Mouse (Mus musculus): ENCODE results near the gene Sgip1. TPM values are rescaled to one million over a fixed set of nuclear protein-coding genes. Genes with fewer than 3 reads are reported as not detected.
A peak's percentile ranks its signal among the peaks of the same experiment; 100 is the strongest.

The Sgip1 gene
- polyA plus RNA-seq, 1 experiment from 2014 or later = 10.9 TPM

DNA sequence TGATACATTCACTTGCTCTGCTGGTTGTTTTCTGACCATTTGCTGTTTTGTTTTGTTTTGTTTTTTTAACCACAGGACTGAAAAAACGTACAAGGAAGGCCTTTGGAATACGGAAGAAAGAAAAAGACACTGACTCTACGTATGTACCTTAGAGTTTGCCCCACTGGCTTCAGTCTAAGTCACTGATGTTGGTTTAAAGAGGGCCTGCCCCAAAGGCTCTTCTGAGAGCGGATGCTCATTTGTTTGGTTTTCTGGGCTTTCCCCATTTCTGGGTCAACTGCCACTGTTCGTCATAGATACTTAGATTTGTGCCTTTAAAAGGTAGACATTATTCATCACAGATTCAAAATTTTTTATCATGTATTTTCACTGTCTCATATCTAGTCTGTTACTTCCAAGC is 111.7 kb downstream of the Sgip1 start:
- Histone ChIP-seq H3K4me3 (ENCODE audit: low read depth, low read length) (no peak overlapping the region), H3K27ac (replicated peaks; ENCODE audit: low read depth, low read length) (no peak overlapping the region), H3K9me3 (replicated peaks; ENCODE audit: control insufficient read depth, low read length) (no peaks in the 10 kb centered on the region), H3K4me2 (ENCODE audit: low read depth, low read length) (no peak overlapping the region), H3K27me3 (ENCODE audit: control insufficient read depth, insufficient read depth, low read length) (no peaks in the 10 kb centered on the region), H3K9ac (replicated peaks; ENCODE audit: low read length) (no peak overlapping the region), H3K4me1 (ENCODE audit: control insufficient read depth, insufficient read depth, low read length) (no peaks in the 10 kb centered on the region), H3K36me3 (replicated peaks; ENCODE audit: control insufficient read depth, insufficient read depth, low read depth, low read length) (no peaks in the 10 kb centered on the region)
- no peak for ATAC-seq (replicated peaks; ENCODE audit: insufficient number of reproducible peaks, low FRiP score, low TSS enrichment, low read depth)
- no peak for DNase-seq (ENCODE audit: low spot score)
- WGBS = 84% methylated on average over 5 of the region's 5 CpGs

DNA sequence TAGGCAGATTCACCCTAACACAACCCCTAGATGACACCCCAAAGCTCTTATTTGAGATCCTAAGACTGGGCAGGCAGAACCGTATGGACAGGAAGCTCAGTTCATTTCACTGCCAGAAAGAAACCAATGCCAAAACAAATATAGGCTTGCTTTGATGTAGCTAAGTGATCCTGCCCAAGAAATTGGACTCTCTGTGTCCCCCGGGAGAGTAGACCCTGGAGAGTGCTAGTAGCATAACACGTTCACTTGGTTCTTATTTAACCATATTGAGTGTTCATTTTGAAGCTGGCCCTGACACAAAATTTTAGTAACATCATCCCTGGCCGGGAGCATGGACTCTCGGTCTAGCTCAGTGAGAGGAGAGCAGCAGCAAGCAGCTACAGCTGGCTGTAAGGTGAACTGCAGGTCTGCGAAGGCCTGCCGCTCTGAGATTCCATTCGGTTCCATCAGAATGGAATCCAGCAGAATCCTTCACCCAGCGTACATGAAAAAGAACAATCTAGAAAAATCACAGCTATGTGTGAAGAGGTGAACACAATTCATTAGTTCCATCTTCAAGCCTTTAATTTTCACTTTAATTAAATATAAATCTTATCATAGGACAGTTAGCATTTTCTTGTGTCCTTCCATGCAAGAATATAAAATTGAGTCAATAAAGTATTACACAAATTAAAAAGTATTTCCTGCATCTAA is 112.4 kb downstream of the Sgip1 start:
- no peaks in the 10 kb centered on the region for H3K27me3 ChIP-seq (ENCODE audit: control insufficient read depth, insufficient read depth, low read length)
- no peak for ATAC-seq (replicated peaks; ENCODE audit: insufficient number of reproducible peaks, low FRiP score, low TSS enrichment, low read depth)
- H3K4me1 ChIP-seq (ENCODE audit: control insufficient read depth, insufficient read depth, low read length) = no peaks in the 10 kb centered on the region
- 58% methylated on average over 9 of the region's 9 CpGs for WGBS
- H3K4me2 ChIP-seq (ENCODE audit: low read depth, low read length) = no peak overlapping the region
- no peaks in the 10 kb centered on the region for H3K36me3 ChIP-seq (replicated peaks; ENCODE audit: control insufficient read depth, insufficient read depth, low read depth, low read length)
- DNase-seq (ENCODE audit: low spot score) = peak; percentile 17
- no peak overlapping the region for H3K4me3 ChIP-seq (ENCODE audit: low read depth, low read length)
- H3K9ac ChIP-seq (replicated peaks; ENCODE audit: low read length) = no peak overlapping the region
- no peak overlapping the region for H3K27ac ChIP-seq (replicated peaks; ENCODE audit: low read depth, low read length)
- H3K9me3 ChIP-seq (replicated peaks; ENCODE audit: control insufficient read depth, low read length) = no peaks in the 10 kb centered on the region

DNA sequence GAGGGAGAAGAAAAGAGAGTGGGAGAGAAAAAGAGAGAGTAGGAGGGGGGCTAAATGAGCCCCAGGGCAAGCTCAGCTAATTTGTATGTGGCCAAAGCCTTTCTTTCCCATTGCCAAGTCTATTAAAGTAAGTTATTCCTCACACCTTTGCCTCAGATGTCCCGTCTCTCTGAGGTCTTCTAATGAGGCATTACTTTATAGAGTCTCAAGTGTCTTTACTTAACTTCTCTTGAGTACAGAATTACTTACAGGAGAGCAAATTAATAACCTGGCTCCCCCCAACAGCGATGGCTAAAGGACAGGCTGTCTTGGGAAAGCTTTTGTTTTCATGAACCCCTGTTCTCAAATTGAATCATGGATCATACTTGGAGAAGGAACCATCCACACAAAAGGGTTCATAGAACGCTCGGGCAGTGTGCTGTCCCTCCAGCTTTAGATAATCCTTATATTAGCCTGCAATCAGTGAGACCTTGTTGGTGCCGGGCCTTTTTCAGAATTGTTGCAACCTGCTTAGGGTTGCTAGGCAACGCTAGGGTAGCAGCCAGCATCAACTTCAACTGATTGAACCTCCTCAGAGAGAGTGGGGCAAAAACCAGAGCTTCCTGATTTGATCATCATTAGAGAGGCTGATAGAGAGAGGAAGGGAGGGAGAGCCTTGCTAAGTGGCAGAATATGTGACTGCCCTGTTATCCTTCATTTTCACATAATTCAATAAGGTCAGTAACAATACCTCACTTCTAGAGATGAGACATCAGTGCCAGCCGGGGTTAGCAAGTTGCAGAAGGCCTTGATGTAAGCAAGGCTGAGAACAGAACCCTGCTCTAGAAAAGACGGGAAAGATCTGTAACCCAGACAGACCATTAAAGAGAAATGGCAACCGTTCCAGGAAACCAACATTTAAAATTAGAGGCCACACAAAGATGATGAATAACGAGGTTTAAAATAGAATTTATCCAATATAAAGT is 114.1 kb downstream of the Sgip1 start:
- DNase-seq (ENCODE audit: low spot score) (peak; percentile 48), ATAC-seq (replicated peaks; ENCODE audit: insufficient number of reproducible peaks, low FRiP score, low TSS enrichment, low read depth) (no peak)
- Histone ChIP-seq H3K36me3 (replicated peaks; ENCODE audit: control insufficient read depth, insufficient read depth, low read depth, low read length) (no peaks in the 10 kb centered on the region), H3K4me3 (ENCODE audit: low read depth, low read length) (no peak overlapping the region), H3K9me3 (replicated peaks; ENCODE audit: control insufficient read depth, low read length) (no peaks in the 10 kb centered on the region), H3K4me2 (ENCODE audit: low read depth, low read length) (no peak overlapping the region), H3K27ac (replicated peaks; ENCODE audit: low read depth, low read length) (no peak overlapping the region), H3K4me1 (ENCODE audit: control insufficient read depth, insufficient read depth, low read length) (no peaks in the 10 kb centered on the region), H3K9ac (replicated peaks; ENCODE audit: low read length) (no peak overlapping the region), H3K27me3 (ENCODE audit: control insufficient read depth, insufficient read depth, low read length) (no peaks in the 10 kb centered on the region)
- 61% methylated on average over 10 of the region's 10 CpGs for WGBS

DNA sequence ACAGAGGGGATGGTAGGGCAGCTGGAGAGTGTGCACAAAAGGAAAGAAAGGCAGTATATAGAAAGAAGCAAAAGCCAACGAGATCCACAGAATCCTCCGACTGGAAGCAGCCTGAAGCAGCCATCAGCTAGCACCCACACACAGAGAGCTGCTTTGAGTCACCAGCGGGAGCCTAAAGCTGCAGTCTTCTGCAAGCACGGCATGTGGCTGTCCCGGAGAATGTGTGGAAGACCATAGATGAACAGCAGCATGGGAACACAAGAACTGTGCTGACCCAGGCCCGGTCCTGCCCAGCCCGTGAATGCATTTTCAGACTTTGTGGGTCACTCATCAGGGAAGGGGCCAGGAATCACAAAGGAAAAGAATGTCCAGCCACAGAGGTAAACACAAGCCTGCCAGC is 115.0 kb downstream of the Sgip1 start:
- WGBS = 46% methylated on average over 7 of the region's 7 CpGs
- no peak overlapping the region for H3K9ac ChIP-seq (replicated peaks; ENCODE audit: low read length)
- no peak for ATAC-seq (replicated peaks; ENCODE audit: insufficient number of reproducible peaks, low FRiP score, low TSS enrichment, low read depth)
- no peak for DNase-seq (ENCODE audit: low spot score)
- no peaks in the 10 kb centered on the region for H3K9me3 ChIP-seq (replicated peaks; ENCODE audit: control insufficient read depth, low read length)
- no peak overlapping the region for H3K27ac ChIP-seq (replicated peaks; ENCODE audit: low read depth, low read length)
- no peaks in the 10 kb centered on the region for H3K27me3 ChIP-seq (ENCODE audit: control insufficient read depth, insufficient read depth, low read length)
- no peak overlapping the region for H3K4me2 ChIP-seq (ENCODE audit: low read depth, low read length)
- no peak overlapping the region for H3K4me3 ChIP-seq (ENCODE audit: low read depth, low read length)
- no peaks in the 10 kb centered on the region for H3K36me3 ChIP-seq (replicated peaks; ENCODE audit: control insufficient read depth, insufficient read depth, low read depth, low read length)
- no peaks in the 10 kb centered on the region for H3K4me1 ChIP-seq (ENCODE audit: control insufficient read depth, insufficient read depth, low read length)

DNA sequence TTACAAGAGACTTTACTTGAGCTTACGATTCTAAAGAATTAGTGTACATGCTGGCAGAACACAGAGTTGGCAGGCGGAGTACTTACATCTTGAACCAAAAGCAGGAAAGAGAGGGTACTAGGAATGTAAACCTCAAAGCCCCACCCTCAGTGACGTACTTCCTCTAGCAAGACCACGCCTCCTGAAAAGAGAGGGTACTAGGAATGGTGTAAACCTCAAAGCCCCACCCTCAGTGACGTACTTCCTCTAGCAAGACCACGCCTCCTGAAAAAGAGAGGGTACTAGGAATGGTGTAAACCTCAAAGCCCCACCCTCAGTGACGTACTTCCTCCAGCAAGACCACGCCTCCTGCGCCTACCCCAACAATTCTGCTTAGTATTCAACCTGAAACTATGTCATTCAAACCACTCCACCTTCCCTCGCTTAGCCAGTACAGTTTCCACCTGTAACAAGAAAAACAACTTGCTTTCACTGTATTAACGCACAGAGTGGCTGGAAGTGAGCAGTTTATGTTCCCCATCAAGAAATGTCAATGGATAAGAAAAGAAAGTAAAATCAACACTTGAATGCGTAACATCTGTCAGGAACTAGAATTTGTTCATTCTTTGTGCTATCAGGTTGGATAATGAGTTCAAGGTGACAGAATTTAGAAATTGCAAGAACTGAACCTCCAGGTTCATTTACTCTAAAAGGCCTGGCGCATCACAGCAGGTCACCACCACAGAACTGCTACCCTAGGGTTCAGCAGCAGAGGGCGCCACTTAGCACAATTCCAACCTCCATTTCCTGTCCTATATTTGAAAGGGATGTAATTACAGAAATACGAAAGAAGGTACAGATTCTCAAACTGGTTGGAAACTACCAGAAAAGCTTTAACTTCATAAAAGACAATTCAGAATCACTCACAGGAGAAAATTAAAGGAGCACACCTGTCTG is 118.4 kb downstream of the Sgip1 start:
- ATAC-seq (replicated peaks; ENCODE audit: insufficient number of reproducible peaks, low FRiP score, low TSS enrichment, low read depth) (no peak), DNase-seq (ENCODE audit: low spot score) (no peak)
- H3K4me2 ChIP-seq (ENCODE audit: low read depth, low read length) = no peak overlapping the region
- H3K4me1 ChIP-seq (ENCODE audit: control insufficient read depth, insufficient read depth, low read length) = no peaks in the 10 kb centered on the region
- H3K27me3 ChIP-seq (ENCODE audit: control insufficient read depth, insufficient read depth, low read length) = no peaks in the 10 kb centered on the region
- H3K9ac ChIP-seq (replicated peaks; ENCODE audit: low read length) = no peak overlapping the region
- H3K36me3 ChIP-seq (replicated peaks; ENCODE audit: control insufficient read depth, insufficient read depth, low read depth, low read length) = no peaks in the 10 kb centered on the region
- no peak overlapping the region for H3K4me3 ChIP-seq (ENCODE audit: low read depth, low read length)
- H3K9me3 ChIP-seq (replicated peaks; ENCODE audit: control insufficient read depth, low read length) = no peaks in the 10 kb centered on the region
- 90% methylated on average over 15 of the region's 15 CpGs for WGBS
- H3K27ac ChIP-seq (replicated peaks; ENCODE audit: low read depth, low read length) = no peak overlapping the region

DNA sequence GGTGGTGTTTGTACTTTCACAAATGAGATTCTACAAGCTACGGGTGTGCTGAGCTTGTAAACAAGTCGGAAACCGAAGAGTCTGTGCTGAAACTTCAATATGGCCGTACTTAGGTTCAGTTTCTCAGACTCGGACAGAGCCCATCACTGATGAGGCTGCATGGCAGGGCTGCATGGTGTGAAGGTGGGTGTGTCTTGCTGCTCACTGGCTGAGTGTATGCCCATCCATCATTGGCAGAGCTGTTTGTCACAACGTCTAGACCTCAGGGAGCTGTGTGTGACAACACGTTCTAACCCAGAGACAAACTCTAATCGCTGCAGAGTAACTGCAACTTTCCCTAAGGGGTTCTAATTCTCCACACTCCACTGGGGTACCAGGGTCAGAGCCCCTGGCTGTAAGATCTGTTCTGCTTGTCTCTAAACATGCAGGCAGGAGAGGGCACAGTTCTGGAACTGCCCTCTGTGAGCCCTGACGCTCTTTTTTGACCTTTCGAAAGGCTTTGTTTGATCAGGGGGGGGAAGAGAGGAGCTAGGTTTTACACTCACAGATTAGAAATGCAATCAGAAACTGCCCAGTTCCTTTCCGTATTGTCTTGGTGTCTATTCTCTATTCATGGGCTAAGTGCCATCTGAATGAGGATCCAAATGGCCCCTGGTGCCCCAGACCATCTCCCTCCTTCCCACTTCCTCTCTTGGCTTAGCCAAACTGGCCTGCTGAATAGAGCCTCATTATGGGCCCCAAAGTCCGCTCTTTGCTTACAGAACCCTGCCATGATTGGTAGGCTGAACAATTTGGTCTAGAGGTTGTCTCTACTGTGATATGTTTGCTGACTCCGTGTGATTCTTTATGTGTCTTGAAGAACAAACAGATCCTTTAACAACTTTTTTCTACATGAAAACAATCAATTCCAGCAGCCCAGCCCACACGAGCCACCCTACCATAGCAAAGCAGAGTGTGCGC is 121.9 kb downstream of the Sgip1 start:
- 77% methylated on average over 15 of the region's 15 CpGs for WGBS

DNA sequence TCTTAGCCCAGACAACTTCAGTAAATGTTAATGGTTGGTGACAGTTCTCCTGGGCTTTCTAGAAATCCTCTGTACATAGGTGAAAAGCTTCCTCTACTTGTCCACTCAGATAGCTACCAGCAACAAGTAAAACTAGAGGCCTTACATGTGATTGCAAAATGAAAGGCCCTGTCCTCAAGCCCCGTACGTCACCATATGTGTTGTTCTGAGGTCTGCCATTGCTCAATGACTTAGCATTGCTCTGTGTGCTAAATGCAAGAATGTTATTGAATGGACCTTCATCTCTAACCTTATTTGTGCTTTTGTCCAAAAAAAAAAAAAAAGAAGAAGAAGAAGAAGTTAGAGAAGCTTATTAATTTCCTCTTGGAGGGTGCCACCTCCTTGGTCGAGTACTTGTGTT is 125.4 kb downstream of the Sgip1 start:
- Histone ChIP-seq H3K36me3 (replicated peaks; ENCODE audit: control insufficient read depth, insufficient read depth, low read depth, low read length) (no peaks in the 10 kb centered on the region), H3K27me3 (ENCODE audit: control insufficient read depth, insufficient read depth, low read length) (no peaks in the 10 kb centered on the region), H3K4me2 (ENCODE audit: low read depth, low read length) (no peak overlapping the region), H3K9me3 (replicated peaks; ENCODE audit: control insufficient read depth, low read length) (no peaks in the 10 kb centered on the region), H3K9ac (replicated peaks; ENCODE audit: low read length) (no peak overlapping the region), H3K27ac (replicated peaks; ENCODE audit: low read depth, low read length) (no peak overlapping the region), H3K4me1 (ENCODE audit: control insufficient read depth, insufficient read depth, low read length) (no peaks in the 10 kb centered on the region), H3K4me3 (ENCODE audit: low read depth, low read length) (no peak overlapping the region)
- DNase-seq (ENCODE audit: low spot score) = no peak
- 85% methylated on average over 3 of the region's 3 CpGs for WGBS
- no peak for ATAC-seq (replicated peaks; ENCODE audit: insufficient number of reproducible peaks, low FRiP score, low TSS enrichment, low read depth)

More for the DNA sequence above, 121.9 kb downstream of the Sgip1 start:
- no peak overlapping the region for H3K4me2 ChIP-seq (ENCODE audit: low read depth, low read length)
- no peak overlapping the region for H3K27ac ChIP-seq (replicated peaks; ENCODE audit: low read depth, low read length)
- ATAC-seq (replicated peaks; ENCODE audit: insufficient number of reproducible peaks, low FRiP score, low TSS enrichment, low read depth) (no peak), DNase-seq (ENCODE audit: low spot score) (no peak)
- H3K9ac ChIP-seq (replicated peaks; ENCODE audit: low read length) = no peak overlapping the region
- no peak overlapping the region for H3K4me3 ChIP-seq (ENCODE audit: low read depth, low read length)
- no peaks in the 10 kb centered on the region for H3K36me3 ChIP-seq (replicated peaks; ENCODE audit: control insufficient read depth, insufficient read depth, low read depth, low read length)
- no peaks in the 10 kb centered on the region for H3K4me1 ChIP-seq (ENCODE audit: control insufficient read depth, insufficient read depth, low read length)
- no peaks in the 10 kb centered on the region for H3K9me3 ChIP-seq (replicated peaks; ENCODE audit: control insufficient read depth, low read length)
- no peaks in the 10 kb centered on the region for H3K27me3 ChIP-seq (ENCODE audit: control insufficient read depth, insufficient read depth, low read length)

All from embryonic facial prominence, embryonic 11.5 days (tissue).